Mouse (Mus musculus): ENCODE measurements around the gene Pgbd5.

The Pgbd5 gene

DNA sequence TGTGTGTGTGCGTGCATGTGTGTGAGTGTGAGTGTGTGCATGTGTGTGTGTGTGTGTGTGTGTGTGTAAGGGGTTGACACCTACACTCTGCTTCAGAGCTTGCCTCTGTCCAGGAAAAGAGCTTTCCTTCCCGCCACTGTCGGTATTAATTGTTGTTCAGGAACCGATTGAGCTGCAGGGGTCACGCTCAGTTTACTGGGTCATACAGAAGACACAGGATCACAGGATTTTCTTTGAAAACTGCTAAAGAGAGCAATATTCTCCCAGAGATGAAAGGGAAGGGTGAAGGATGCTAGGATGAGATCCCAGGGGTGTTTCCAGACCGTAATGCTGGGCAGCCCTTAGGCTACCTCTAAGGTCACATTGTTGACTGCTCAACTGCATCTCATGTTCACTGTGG, at the start of gene Pgbd5:
Pgbd5 (minus strand) TSS at position 101 of the 400 bp plus-strand sequence.
- DNase-seq (ENCODE audit: low read depth, low spot score), result no peak

DNA sequence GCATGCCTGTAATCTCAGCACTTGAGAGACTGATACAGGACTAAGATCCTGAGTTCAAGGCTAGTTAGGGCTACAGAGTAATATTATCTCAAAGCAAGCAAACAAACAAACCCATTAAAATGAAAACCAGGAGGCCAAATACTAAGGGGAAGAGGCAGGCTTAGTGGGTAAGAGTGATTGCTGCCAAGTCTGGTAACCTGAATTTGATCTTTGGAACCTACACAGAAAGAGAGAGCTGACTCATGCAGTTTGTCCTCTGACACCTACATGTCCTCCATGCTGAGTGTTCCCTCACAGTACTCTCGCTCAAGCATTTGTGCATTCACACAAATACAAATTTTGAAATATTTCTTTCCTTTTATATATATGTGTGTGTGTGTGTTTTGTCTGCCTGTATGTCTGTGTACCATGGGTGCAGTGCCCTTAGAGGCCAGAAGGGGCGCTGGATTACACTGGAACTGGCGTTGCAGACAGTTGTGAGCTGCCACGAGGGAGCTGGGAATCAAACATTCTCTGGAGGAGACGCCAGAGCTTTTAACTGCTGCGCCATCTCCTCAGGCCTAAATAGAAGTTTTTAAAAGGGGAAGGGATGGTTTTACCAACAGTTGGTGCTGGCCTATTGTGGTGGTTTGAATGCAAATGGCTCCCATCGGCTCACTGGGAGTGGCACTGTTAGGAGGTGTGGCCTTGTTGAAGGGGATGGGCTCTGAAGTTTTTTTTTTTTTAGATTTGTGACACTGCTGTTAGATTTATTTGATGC, 44.1 kb upstream of the Pgbd5 start:
- DNase-seq (ENCODE audit: low read depth, low spot score), result no peak

DNA sequence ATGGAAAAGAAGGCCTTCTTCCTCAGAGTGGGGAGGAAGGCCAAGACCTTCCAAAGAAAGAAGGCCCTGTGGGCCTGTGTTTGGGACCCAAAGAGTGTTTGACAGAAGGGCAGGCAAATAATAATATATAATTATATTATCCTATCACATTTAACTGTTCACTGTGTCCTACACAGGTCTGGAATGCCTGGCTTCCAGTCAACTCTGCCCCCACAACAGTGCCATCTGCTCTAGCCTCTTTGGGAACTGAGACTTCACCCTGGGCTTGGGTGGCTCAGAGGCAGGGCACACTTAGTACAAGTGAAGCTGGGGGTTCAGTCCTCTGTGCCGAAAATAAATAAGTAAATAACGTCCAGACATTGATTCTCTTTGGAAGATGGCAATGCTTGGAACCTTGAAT, 43.3 kb upstream of the Pgbd5 start:
- no peak for DNase-seq (ENCODE audit: low read depth, low spot score)

DNA sequence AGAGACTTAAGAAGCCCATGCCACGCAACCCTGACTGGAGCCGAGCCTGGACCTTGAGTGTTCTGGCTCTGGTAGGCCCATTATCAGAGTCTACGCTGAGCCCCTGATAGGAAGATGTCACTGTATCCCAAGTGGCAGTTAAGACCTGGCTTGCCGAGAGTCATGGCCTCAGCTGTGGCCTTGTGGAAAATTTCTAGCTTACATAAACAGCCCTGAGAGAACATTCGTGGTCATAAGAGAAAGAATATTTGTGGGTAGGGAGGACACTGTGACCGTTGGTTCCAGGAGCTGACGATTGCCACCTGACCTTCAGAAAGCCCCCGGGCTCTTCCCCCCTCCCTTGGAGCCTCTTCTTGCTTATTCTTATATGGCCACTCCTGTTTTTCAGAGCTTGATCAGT, 40.9 kb upstream of the Pgbd5 start:
- no peak for DNase-seq (ENCODE audit: low read depth, low spot score)

DNA sequence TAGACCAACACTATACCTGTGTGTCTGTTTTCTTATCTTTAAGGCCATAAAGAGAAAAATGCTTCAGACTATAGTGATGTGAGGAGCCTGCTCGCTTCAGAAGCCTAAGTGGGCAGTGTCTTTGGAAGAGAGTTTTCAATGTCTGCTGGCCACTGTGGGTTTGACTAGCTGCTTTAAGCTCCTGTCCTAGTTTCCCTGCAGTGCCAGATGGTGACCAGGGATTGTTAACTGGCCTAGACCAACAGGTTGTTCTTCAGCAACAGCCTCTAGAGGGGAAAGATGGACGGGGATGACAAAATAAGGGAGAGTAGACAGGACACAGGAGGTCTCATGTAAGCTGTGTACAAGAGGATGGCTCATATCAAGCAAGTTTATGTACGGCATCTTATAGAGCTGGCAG, 39.8 kb upstream of the Pgbd5 start:
- DNase-seq (ENCODE audit: low read depth, low spot score), result no peak

DNA sequence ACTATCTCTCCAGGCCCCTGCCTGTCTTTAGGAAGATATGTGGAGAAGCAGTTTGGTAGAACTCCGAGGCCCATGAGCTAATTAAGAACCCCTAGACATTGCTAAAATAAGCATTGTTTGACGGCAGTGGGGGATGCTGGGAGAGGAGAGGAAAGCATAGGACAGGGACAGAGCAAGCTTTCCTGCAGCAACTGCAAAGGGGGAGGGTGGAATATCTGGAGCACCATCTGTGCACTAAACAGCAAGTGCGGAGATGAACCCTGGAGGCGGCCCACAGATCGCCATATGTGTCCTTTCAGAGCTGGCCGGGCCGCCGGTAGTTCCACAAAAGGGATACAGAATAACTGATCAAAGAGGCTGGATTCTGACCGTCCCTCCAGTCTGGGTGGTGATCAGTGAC, 37.2 kb upstream of the Pgbd5 start:
- no peak for DNase-seq (ENCODE audit: low read depth, low spot score)

DNA sequence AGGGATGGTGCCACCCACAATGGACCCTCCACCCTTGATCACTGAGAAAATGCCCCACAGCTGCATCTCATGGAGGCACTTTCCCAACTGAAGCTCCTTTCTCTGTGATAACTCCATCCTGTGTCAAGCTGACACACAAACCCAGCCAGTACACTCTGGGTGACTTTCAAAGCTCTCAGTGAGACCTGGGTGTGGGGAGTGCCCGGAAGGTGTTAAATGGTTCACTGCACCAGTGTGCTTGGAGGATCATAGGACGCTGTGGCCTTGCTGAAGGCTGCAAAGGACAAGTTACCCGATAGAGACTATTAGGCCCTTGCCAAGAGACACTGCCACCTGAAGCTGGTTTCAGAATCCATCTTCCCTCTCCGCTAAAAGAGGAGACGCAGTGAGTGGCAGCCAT, 36.2 kb upstream of the Pgbd5 start:
- no peak for DNase-seq (ENCODE audit: low read depth, low spot score)

DNA sequence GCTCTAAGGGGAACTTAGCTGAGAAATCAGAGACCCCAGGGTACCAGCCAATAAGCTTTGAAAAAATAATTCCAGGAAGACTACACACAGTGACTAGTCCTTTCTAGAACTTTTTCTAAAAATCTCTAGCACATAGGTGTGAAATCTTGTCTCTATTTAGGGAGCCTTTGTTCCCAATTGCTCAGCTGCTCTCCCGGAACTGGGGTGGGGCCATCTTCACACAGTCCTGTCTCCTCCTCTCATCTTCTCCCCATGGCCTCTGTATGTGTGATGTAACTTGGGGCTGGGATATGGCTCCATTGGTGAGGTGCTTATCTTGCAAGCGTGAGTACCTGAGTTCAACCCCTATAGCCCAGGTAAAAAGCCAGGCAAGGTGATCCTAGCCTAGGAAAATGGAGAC, 25.2 kb upstream of the Pgbd5 start:
- no peak for DNase-seq (ENCODE audit: low read depth, low spot score)

DNA sequence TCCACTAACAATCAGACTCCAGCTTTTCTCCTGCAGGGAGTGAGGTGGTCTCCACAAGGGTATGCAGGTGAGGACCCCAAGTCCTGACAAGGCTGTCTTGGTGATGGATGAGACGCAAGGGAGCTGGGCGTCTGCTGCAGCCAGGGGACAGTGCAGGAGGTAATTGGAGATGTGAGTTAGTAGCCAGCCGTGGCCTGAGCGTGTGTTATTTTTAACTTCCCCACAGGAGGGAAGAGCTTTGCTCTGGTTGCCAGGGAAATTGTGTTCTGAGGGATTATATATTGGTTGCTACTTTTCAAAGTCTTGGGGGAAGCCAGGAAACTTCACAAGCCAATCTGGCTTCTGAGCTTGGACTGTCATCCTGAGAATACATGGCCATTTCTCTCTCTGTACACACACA, 23.7 kb upstream of the Pgbd5 start:
- no peak for DNase-seq (ENCODE audit: low read depth, low spot score)

DNA sequence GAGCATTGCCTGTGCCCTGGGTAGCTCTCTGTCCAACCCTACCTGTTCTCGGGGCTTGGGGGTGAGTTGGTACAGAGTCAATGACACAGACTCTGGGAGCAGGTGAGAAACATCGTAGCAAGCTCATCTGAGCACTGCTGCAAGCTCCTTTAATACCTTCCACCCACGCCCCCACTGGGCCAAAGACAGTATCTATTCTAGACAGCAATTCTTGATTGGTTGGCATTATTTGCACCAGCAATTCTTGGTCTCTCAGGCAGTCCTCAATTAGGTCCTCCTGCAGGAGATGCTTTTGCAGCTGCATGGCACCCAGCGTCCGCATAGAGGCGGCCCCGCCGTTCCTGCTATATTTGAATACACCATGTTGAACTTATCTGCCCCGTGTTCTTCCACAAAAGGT, 22.7 kb upstream of the Pgbd5 start:
- no peak for DNase-seq (ENCODE audit: low read depth, low spot score)

DNA sequence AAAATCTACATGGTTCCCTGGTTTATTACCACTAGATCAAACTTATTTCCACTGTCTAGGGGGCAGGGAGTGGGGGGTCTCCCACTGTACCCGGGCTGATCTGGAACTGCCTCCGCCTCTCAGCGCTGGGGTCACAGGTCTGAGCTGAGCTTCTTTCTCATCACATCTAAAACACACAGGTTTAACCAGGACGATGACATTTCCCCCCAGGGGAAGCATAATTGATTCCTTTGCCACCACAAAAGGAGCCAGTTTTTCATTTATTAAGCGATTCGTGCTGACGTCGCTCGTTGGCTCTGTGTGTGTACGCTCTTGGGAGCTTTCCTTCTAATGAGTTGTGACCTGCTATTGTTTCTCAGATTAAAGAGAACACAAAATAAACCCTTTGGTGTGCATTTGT, 21.6 kb upstream of the Pgbd5 start:
- no peak for DNase-seq (ENCODE audit: low read depth, low spot score)

DNA sequence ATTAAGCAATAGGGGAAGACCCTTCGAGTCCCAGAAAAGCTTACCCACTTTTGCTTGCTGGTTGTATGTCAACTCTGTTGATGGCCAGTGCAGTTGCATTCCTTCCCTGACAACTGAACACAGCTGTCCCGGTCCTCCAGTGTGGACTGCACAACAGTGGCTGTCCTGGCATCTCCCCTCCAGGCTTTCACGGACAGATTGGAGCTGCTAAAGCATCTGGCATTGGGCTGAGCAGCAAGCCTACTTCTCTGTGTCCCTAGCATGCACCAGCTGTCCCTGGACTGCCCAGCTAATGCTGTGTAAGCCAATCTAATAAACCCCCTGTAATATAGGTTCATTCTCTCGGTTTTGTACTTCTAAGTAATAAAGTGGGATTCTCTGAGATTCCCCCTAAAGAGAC, 21.2 kb upstream of the Pgbd5 start:
- DNase-seq (ENCODE audit: low read depth, low spot score), result no peak

DNA sequence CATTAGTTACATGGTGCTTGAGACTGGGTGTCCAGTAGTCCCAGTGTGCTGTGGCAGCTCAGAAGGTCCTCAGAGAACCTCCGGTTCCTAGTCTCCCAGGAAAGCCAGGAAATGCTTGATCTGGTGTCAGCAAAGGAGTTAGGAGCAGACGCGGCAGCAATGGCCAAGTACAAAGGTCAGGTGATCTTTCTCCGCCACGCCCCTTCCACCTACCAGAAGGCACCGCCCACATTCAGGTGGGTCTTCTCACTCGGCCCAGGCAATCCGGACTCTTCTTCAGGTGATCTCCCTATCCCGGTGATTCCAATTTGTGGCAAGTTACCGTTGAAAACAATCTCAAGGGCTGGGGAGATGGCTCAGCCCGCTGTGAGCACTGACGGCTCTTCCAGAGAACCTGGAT, 20.2 kb upstream of the Pgbd5 start:
- DNase-seq (ENCODE audit: low read depth, low spot score), result no peak

DNA sequence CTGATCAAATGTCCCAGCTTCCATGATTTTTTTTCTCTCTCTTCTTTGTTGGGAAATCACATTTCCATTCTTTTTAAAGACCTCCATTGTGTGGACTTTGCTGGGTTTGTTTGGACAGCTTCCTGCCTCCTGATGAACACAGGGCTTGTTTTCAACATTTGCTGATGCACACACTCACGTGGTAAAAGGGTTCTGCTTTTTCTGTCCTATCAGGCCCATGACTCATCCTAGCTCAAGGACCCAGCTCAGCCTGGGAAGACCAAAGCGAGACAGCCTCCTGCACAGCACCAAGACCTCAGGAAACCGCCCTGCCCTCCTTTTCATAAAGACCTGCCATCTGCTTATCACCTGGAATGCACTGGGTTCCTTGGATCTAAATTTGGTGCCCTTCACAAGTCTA, 15.9 kb upstream of the Pgbd5 start:
- DNase-seq (ENCODE audit: low read depth, low spot score), result no peak

DNA sequence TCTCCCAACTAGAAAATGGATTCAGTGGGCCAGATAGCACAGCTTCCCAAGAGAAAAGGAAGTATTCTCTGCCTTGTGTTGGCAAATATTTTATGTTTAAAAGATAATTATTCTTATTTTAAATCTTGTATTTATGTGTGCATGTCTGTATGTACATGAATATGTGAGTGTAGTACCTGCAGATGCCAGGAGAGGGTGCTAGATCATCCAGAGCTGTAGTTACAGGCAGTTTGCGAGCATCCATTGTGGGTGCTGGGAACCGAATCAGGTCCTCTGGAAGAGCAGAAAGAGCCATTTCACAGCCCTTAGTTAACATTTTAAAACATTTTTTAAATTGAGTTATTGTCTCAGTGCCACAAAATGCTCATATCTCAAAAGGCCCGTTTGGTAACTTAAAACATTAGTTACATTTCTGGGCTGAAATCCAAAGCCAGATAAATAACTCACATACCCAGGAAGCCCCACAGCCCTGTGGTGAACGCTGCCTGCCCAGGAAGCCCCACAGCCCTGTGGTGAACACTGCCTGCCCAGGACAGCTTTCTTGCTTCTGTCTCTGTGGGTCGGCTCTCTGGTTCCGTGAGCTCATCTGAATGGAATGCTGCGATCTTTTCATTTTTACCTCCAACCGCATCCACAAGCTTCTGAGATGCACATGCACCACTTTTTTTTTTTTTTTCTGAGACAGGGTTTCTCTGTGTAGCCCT, 10.9 kb upstream of the Pgbd5 start:
- no peak for DNase-seq (ENCODE audit: low read depth, low spot score)

DNA sequence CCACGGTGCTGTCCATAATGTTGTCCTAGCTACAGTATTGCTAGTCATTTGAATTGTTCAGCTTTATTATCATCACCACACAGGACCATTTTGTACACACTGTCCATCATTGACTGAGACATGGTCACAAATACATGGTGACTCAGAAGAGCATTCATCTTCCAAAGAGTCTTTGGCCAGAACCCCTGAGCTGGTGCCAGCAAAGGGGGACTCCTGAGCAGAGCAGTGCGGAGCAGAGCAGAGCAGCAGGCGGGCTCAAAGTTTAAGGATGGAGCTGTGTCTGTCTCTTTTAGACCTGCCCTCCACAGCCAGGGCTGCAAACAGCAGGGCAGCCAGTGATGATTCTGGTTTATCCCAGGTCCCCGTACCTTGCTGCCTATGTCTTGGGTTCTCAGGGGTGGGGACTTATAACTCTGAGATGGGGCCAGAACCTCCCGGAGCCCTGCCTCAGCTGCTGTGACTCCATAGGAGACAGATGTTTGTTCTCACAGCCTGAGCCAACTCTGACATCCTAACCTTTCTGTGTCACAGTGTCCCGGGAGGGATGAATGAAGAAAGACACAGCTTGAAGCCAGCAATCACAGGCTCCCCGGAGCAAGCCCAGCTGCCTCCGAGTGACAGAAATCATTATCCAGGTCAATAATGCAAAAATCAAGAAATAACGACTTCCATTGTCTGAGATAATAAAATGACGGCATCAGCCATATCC, 9.7 kb upstream of the Pgbd5 start:
- no peak for DNase-seq (ENCODE audit: low read depth, low spot score)

DNA sequence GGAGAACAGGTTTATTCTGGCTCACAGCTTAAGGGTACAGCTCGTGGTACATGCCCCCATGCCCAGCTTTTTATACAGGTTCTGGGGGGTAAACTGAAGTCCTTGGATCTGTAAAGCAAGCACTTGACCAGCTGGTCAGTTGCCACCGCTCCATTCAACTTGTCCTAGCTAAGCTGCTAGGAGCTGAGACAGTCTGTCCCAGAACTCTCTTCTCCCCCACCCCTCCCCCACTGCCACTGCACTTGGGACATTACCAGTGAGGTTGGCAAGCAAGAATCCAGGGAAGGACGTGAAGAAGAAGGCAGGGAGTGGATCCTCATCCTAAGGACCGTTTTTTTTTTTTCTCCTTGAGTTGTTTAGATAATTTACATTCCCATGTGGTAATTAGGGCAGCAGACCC, 2.7 kb downstream of the Pgbd5 start:
- no peak for DNase-seq (ENCODE audit: low read depth, low spot score)

DNA sequence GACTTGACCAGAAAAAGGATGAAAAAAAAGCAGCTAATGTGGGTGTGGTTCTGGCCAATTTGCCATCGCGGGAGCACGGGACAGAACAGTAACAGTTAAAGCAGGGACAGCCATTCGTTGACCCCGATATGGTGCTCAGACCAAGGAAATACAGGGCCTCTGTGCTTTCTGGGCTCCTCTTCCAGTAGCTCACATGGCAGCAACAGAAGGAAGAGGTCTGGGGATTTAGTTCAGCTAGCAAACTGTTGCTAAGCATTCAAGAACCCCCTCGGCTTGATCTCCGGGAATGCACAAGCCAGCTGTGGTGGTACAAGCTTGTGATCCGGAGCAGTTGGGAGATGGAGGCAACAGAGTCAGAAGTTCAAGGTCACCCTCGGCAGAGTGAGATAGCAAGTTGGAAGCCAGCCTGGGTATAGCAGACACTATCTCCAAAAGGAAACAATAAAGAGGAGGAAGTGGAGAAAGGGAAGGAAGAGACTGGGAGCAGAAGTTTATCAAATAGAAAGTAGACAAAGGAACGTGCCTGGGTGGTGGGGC, 3.7 kb downstream of the Pgbd5 start:
- no peak for DNase-seq (ENCODE audit: low read depth, low spot score)

DNA sequence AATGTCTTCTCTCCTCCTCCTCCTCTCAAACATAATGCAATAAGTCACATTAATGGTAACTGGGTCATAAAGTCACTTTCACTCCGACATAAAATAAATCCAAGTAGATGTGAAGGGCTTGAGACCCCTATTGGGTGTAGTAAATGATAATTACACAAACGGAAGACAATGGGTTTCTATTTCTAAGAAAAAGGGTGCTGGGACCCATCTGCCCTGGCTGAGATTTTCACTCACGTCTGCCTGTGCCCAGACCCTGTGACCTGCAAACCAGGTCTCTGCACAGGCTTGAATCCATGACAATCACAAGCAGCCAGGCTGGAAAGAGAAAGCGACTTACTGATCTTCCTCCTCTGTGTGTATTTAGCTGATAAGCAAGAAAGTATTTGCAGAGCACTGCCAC, 4.3 kb downstream of the Pgbd5 start:
- DNase-seq (ENCODE audit: low read depth, low spot score), result no peak

DNA sequence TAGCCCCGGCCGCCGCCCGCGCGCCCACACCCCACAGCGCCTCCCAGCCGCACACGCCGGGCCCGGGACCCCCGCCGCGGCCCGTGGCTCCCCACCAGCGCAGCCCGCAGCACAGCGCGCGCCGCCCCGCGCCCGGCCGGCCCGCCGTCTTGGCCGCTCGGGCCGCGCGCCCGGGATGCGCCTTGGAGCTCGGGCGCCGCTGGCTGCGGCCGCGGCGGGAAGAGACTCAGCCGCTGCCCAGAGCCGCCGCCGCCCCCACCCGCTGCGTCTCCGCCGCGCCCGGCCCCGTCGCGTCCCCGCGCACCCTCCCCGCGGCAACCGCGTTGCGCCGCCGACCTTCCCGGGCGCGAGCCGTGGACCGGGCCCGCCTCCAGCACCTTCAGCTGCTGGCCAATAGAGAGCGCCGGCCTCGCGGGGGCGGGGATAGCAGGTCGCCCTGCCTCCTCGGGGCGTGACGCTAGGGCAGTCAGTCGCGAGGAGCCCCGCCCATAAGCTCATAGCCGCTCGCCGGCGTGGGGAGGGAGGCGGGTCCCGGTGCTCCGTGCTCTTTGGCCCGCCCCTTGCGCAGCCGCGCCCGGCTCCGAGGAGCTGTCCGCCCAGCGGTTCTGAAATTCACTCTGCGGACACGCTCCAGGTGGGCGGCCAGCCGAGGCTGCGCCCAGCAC, 5.2 kb downstream of the Pgbd5 start:
- DNase-seq (ENCODE audit: low read depth, low spot score), result peak; percentile 96

DNA sequence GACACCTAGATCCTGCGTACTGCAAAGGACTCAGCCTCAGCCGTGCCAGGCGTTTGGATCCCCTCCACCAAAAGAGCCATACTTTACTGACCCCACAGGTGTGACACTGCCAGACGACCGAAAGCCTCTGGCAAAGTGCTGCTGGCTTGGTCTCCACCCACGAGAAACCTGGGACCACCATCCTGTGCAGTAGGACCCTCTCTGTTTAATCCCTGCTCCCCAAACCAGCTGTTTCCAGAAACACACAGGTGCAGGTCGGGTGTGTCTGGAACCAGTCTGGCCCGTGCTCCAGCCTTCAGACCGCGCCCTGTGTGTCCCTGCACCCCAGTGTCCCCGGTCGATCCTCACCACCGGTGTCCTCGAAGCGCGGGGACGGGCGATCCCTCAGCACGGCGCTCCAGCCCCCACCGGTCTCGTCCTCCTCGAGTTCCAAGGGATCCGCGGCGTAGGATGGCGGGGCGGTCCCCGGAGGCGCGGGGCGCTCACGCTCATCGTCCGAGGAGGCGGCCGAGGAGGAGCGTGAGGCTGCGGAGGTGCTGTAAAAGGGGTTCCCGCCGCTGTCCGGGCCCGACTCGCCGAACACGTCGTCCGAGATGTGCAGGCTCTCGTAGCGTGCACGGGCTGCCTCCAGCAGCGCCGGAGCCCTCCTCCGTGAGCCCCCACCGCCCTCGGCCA, 5.9 kb downstream of the Pgbd5 start:
- no peak for DNase-seq (ENCODE audit: low read depth, low spot score)

DNA sequence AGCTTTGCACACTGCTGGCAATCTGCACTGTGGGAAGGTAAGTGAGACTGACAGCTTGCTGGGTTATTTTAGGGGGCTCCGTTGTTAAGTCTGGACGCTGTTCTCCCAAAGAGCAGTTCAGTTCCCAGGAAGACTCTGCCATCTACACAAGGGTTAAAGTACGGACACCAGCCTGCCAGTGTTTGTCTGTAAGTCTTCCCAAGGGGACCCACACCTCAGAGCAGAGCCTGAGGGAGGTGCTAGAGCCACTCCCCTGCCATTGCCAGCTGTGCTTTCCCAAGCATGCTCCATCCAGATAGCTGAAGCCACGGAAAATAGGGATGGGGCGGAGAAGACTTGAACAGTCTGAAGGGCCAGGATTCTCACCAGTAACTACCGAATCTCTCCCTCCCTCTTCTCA, 8.6 kb downstream of the Pgbd5 start:
- DNase-seq (ENCODE audit: low read depth, low spot score), result no peak

All from forelimb bud, embryonic 11.5 days (tissue).